In genomic region chr9:31454356-31454755, GRCm38 (mm10) we compare ENCODE assay signal across 31 mouse cellular contexts. TPM values are rescaled to one million over a fixed set of nuclear protein-coding genes. Genes with fewer than 3 reads are reported as not detected.
"Had no signal": no experiment of that assay in that cellular context is flagged by ENCODE, and none has a peak within 500 bp of the region (broad histone marks: within the 10 kb centered on the region; RNA-seq: fewer than 3 reads in every experiment).

No protein-coding gene starts in this region.

- ATAC-seq: forebrain, embryonic 13.5 days; forebrain, embryonic 14.5 days; forebrain, embryonic 15.5 days; forebrain, embryonic 16.5 days; forebrain, postnatal 0 days had no signal

- H3K27me3 ChIP-seq: embryonic facial prominence, embryonic 12.5 days; embryonic facial prominence, embryonic 13.5 days; embryonic facial prominence, embryonic 15.5 days; forebrain, embryonic 12.5 days; forebrain, embryonic 13.5 days; forebrain, embryonic 15.5 days had no signal

- H3K4me3 ChIP-seq: embryonic facial prominence, embryonic 10.5 days; embryonic facial prominence, embryonic 12.5 days; embryonic facial prominence, embryonic 13.5 days; embryonic facial prominence, embryonic 15.5 days; erythroblast, embryonic 14.5 days; forebrain, embryonic 10.5 days; forebrain, embryonic 12.5 days; forebrain, embryonic 13.5 days; forebrain, embryonic 15.5 days; gastrocnemius, adult 2 months; heart, adult 2 months had no signal

- H3K9me3 ChIP-seq: embryonic facial prominence, embryonic 10.5 days; embryonic facial prominence, embryonic 12.5 days; embryonic facial prominence, embryonic 13.5 days; embryonic facial prominence, embryonic 15.5 days; forebrain, embryonic 10.5 days; forebrain, embryonic 12.5 days; forebrain, embryonic 13.5 days; forebrain, embryonic 15.5 days had no signal

- H3K4me1 ChIP-seq: embryonic facial prominence, embryonic 13.5 days; embryonic facial prominence, embryonic 15.5 days; forebrain, embryonic 10.5 days; forebrain, embryonic 12.5 days; forebrain, embryonic 13.5 days; forebrain, embryonic 15.5 days had no signal

- H3K9ac ChIP-seq: embryonic facial prominence, embryonic 12.5 days; embryonic facial prominence, embryonic 13.5 days; embryonic facial prominence, embryonic 15.5 days; forebrain, embryonic 12.5 days; forebrain, embryonic 13.5 days; forebrain, embryonic 15.5 days; forebrain, postnatal 0 days had no signal

- DNase-seq: cerebellum, adult 2 months; cerebellum, adult 8-10 months; cerebellum, adult 9-10 months; cerebellum, adult 9-11 months; cerebellum, postnatal 10 days; cerebellum, postnatal 14 days; cerebellum, postnatal 25 days; cerebellum, postnatal 36 days; embryo, embryonic 11 days; forebrain, postnatal 0 days; gastrocnemius, adult 2 months; gastrocnemius, postnatal 10 days; gastrocnemius, postnatal 14 days; gastrocnemius, postnatal 25 days; gastrocnemius, postnatal 36 days; heart, adult 18-20 months; heart, adult 2 months had no signal

- H3K27ac ChIP-seq: embryonic facial prominence, embryonic 10.5 days; embryonic facial prominence, embryonic 12.5 days; embryonic facial prominence, embryonic 13.5 days; embryonic facial prominence, embryonic 15.5 days; forebrain, embryonic 10.5 days; forebrain, embryonic 12.5 days; forebrain, embryonic 13.5 days; forebrain, embryonic 15.5 days; gastrocnemius, adult 2 months; heart, adult 2 months had no signal

- H3K36me3 ChIP-seq: embryonic facial prominence, embryonic 10.5 days; embryonic facial prominence, embryonic 12.5 days; embryonic facial prominence, embryonic 13.5 days; embryonic facial prominence, embryonic 15.5 days; forebrain, embryonic 10.5 days; forebrain, embryonic 12.5 days; forebrain, embryonic 15.5 days had no signal

- H3K4me2 ChIP-seq: embryonic facial prominence, embryonic 12.5 days; embryonic facial prominence, embryonic 13.5 days; embryonic facial prominence, embryonic 15.5 days; forebrain, embryonic 12.5 days; forebrain, embryonic 13.5 days; forebrain, embryonic 15.5 days had no signal

RNA-seq across cellular contexts. Expression of gene Tmem45b, which starts 9.9 kb away (rescaled TPM):
- total RNA-seq: common myeloid progenitor, adult 5-6 weeks; forebrain, postnatal 0 days; granulocyte monocyte progenitor cell, adult 5-6 weeks had no signal
- polyA plus RNA-seq: embryonic facial prominence, embryonic 10.5 days; erythroblast, embryonic 14.5 days; forebrain, embryonic 10.5 days; forebrain, embryonic 11.5 days; forebrain, embryonic 14.5 days had no signal
